Mouse (Mus musculus): ENCODE data around the gene Ctnnb1. TPM values are rescaled to one million over a fixed set of nuclear protein-coding genes. Genes with fewer than 3 reads are reported as not detected.

Ctnnb1 gene
- polyA plus RNA-seq, 1 experiment from 2014 or later = 326 TPM

- ATAC-seq (replicated peaks; ENCODE audit: low FRiP score) = no peak
- H3K27ac ChIP-seq (ENCODE audit: low read depth, low read length) = no peak overlapping the region
- whole genome bisulfite sequencing = 87% methylated on average over 5 of the region's 5 CpGs
Observed at GRCm38 (mm10) chr9:120976158-120976557, 47.1 kb downstream of the Ctnnb1 start.

GRCm38 (mm10) chr9:120976856-120977255 lies 47.8 kb downstream of the Ctnnb1 start:
- no peaks in the 10 kb centered on the region for H3K9me3 ChIP-seq (ENCODE audit: control insufficient read depth, low read length)
- ATAC-seq (replicated peaks; ENCODE audit: low FRiP score) = no peak
- 89% methylated on average over 4 of the region's 4 CpGs for WGBS

More at GRCm38 (mm10) chr9:120976158-120976557, 47.1 kb downstream of the Ctnnb1 start:
- no peaks in the 10 kb centered on the region for H3K36me3 ChIP-seq (ENCODE audit: control insufficient read depth, insufficient read depth, low read length)
- DNase-seq (ENCODE audit: low spot score) = no peak
- no peak overlapping the region for H3K9ac ChIP-seq (ENCODE audit: low read depth, low read length)
- H3K9me3 ChIP-seq (ENCODE audit: control insufficient read depth, low read length) = no peaks in the 10 kb centered on the region
- no peaks in the 10 kb centered on the region for H3K4me1 ChIP-seq (replicated peaks; ENCODE audit: control insufficient read depth, insufficient read depth, low read length)
- H3K27me3 ChIP-seq (replicated peaks; ENCODE audit: control insufficient read depth, insufficient read depth, low read length) = no peaks in the 10 kb centered on the region
- H3K4me3 ChIP-seq (ENCODE audit: low read depth, low read length) = no peak overlapping the region
- no peak overlapping the region for H3K4me2 ChIP-seq

DNA sequence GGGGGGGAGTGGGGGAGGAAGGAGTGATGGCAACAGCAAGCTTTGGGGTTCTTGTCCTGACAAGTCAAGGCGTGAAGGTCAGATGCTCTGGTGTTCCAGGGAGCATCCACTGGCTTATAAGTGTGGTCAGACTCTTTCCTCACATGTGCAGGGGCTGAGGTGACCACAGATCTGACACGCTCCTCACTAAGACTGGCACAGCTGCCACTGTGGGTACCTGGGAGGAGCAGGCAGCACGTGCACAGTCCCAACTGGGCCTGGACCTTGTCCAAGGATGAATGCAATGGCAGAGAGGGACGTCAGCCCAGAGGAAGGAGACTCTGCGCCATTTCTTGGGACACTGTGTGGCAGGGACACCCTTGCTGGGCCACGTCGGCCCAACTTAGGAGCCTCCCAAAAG lies 52.8 kb downstream of the Ctnnb1 start:
- ATAC-seq (replicated peaks; ENCODE audit: low FRiP score) (no peak), DNase-seq (ENCODE audit: low spot score) (no peak)
- 86% methylated on average over 7 of the region's 7 CpGs for WGBS
- H3K4me1 ChIP-seq (replicated peaks; ENCODE audit: control insufficient read depth, insufficient read depth, low read length) = peaks cover 4% of the 10 kb centered on the region
- H3K4me3 ChIP-seq (ENCODE audit: low read depth, low read length) = no peak overlapping the region
- H3K27ac ChIP-seq (ENCODE audit: low read depth, low read length) = no peak overlapping the region
- H3K9ac ChIP-seq (ENCODE audit: low read depth, low read length) = no peak overlapping the region
- no peaks in the 10 kb centered on the region for H3K9me3 ChIP-seq (ENCODE audit: control insufficient read depth, low read length)
- H3K36me3 ChIP-seq (ENCODE audit: control insufficient read depth, insufficient read depth, low read length) = no peaks in the 10 kb centered on the region
- no peak overlapping the region for H3K4me2 ChIP-seq
- H3K27me3 ChIP-seq (replicated peaks; ENCODE audit: control insufficient read depth, insufficient read depth, low read length) = no peaks in the 10 kb centered on the region

More at GRCm38 (mm10) chr9:120976856-120977255, 47.8 kb downstream of the Ctnnb1 start:
- Histone ChIP-seq H3K36me3 (ENCODE audit: control insufficient read depth, insufficient read depth, low read length) (no peaks in the 10 kb centered on the region), H3K27ac (ENCODE audit: low read depth, low read length) (no peak overlapping the region), H3K27me3 (replicated peaks; ENCODE audit: control insufficient read depth, insufficient read depth, low read length) (no peaks in the 10 kb centered on the region), H3K9ac (ENCODE audit: low read depth, low read length) (no peak overlapping the region), H3K4me2 (no peak overlapping the region), H3K4me3 (ENCODE audit: low read depth, low read length) (no peak overlapping the region), H3K4me1 (replicated peaks; ENCODE audit: control insufficient read depth, insufficient read depth, low read length) (no peaks in the 10 kb centered on the region)
- no peak for DNase-seq (ENCODE audit: low spot score)

DNA sequence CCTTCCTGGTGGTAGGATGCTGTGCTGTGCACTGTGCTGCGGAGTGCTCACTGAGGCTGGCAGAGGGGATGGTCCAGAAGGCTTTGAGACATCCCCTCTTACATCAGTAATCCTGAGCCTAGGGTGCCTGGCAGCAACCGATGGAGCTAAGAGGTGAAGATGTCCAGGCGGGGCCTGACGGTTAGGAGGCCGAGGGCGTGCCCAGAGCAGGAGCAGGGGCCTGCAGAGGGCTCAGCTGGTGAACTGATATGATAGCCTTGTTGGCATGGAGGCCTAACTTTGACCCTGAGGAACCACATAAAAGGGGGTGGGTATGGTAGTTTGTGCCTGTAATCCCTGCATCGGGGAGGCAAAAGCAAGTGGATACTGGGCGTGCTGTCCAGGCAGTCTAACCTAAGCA lies 54.8 kb downstream of the Ctnnb1 start:
- Histone ChIP-seq H3K4me1 (replicated peaks; ENCODE audit: control insufficient read depth, insufficient read depth, low read length) (peaks cover 4% of the 10 kb centered on the region), H3K4me2 (no peak overlapping the region), H3K9ac (ENCODE audit: low read depth, low read length) (no peak overlapping the region), H3K27me3 (replicated peaks; ENCODE audit: control insufficient read depth, insufficient read depth, low read length) (no peaks in the 10 kb centered on the region), H3K27ac (ENCODE audit: low read depth, low read length) (no peak overlapping the region), H3K9me3 (ENCODE audit: control insufficient read depth, low read length) (no peaks in the 10 kb centered on the region), H3K4me3 (ENCODE audit: low read depth, low read length) (no peak overlapping the region), H3K36me3 (ENCODE audit: control insufficient read depth, insufficient read depth, low read length) (no peaks in the 10 kb centered on the region)
- ATAC-seq (replicated peaks; ENCODE audit: low FRiP score) (no peak), DNase-seq (ENCODE audit: low spot score) (no peak)
- 82% methylated on average over 8 of the region's 8 CpGs for WGBS

DNA sequence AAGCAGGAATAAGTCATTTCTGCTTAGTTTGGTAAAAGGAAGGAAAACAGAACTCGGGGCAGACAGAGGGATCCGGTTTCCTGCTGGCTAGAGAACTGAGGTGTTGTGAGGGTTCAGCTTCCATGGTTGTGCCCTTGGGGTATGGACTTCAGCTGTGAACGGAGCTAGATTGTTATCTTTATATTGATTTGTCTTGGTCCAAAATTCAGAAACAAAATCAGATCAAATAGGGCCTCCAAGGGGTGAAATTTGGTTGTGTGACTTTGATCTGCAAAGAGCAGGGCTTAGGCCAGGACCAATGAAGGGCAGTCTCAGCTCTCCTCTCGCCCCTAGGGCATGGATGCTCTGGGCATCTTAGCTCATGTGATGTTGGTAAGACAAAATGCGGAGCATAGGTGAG lies 55.5 kb downstream of the Ctnnb1 start:
- no peaks in the 10 kb centered on the region for H3K9me3 ChIP-seq (ENCODE audit: control insufficient read depth, low read length)
- H3K4me1 ChIP-seq (replicated peaks; ENCODE audit: control insufficient read depth, insufficient read depth, low read length) = peaks cover 4% of the 10 kb centered on the region
- no peak overlapping the region for H3K9ac ChIP-seq (ENCODE audit: low read depth, low read length)
- H3K4me3 ChIP-seq (ENCODE audit: low read depth, low read length) = no peak overlapping the region
- H3K27ac ChIP-seq (ENCODE audit: low read depth, low read length) = no peak overlapping the region
- no peak for DNase-seq (ENCODE audit: low spot score)
- no peak overlapping the region for H3K4me2 ChIP-seq
- ATAC-seq (replicated peaks; ENCODE audit: low FRiP score) = no peak
- H3K36me3 ChIP-seq (ENCODE audit: control insufficient read depth, insufficient read depth, low read length) = no peaks in the 10 kb centered on the region
- 67% methylated on average over 5 of the region's 5 CpGs for WGBS
- no peaks in the 10 kb centered on the region for H3K27me3 ChIP-seq (replicated peaks; ENCODE audit: control insufficient read depth, insufficient read depth, low read length)

GRCm38 (mm10) chr9:120985009-120985408 lies 56.0 kb downstream of the Ctnnb1 start:
- no peaks in the 10 kb centered on the region for H3K27me3 ChIP-seq (replicated peaks; ENCODE audit: control insufficient read depth, insufficient read depth, low read length)
- ATAC-seq (replicated peaks; ENCODE audit: low FRiP score) (no peak), DNase-seq (ENCODE audit: low spot score) (no peak)
- no peak overlapping the region for H3K27ac ChIP-seq (ENCODE audit: low read depth, low read length)
- no peak overlapping the region for H3K4me3 ChIP-seq (ENCODE audit: low read depth, low read length)
- no peak overlapping the region for H3K9ac ChIP-seq (ENCODE audit: low read depth, low read length)
- peaks cover 4% of the 10 kb centered on the region for H3K4me1 ChIP-seq (replicated peaks; ENCODE audit: control insufficient read depth, insufficient read depth, low read length)
- H3K9me3 ChIP-seq (ENCODE audit: control insufficient read depth, low read length) = no peaks in the 10 kb centered on the region
- 86% methylated on average over 5 of the region's 5 CpGs for WGBS
- no peaks in the 10 kb centered on the region for H3K36me3 ChIP-seq (ENCODE audit: control insufficient read depth, insufficient read depth, low read length)
- no peak overlapping the region for H3K4me2 ChIP-seq

DNA sequence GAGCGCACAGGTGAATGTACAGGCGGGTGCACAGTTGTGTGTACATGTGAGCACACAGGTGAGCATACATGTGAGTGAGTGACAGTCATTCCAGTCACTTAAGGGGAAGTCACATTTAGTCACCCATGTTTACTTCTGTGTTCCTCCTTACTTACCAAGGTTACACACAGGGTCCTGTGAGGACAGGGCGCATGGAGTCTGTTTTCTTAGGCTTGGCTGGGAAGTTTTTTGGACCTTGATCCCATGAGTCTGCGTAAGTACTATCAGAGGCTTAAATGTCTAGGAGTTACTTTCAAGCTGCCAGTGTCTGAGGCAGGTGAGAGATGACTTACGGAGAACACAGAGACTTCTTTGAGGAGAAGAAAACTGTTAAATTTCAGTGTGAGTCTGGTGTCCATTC lies 56.5 kb downstream of the Ctnnb1 start:
- Histone ChIP-seq H3K9ac (ENCODE audit: low read depth, low read length) (no peak overlapping the region), H3K27me3 (replicated peaks; ENCODE audit: control insufficient read depth, insufficient read depth, low read length) (no peaks in the 10 kb centered on the region), H3K36me3 (ENCODE audit: control insufficient read depth, insufficient read depth, low read length) (no peaks in the 10 kb centered on the region), H3K9me3 (ENCODE audit: control insufficient read depth, low read length) (no peaks in the 10 kb centered on the region), H3K4me2 (no peak overlapping the region), H3K4me1 (replicated peaks; ENCODE audit: control insufficient read depth, insufficient read depth, low read length) (peaks cover 4% of the 10 kb centered on the region), H3K27ac (ENCODE audit: low read depth, low read length) (no peak overlapping the region), H3K4me3 (ENCODE audit: low read depth, low read length) (no peak overlapping the region)
- no peak for DNase-seq (ENCODE audit: low spot score)
- WGBS = 92% methylated on average over 5 of the region's 5 CpGs
- no peak for ATAC-seq (replicated peaks; ENCODE audit: low FRiP score)

GRCm38 (mm10) chr9:120986255-120986654 lies 57.2 kb downstream of the Ctnnb1 start:
- ATAC-seq (replicated peaks; ENCODE audit: low FRiP score) = no peak
- no peaks in the 10 kb centered on the region for H3K9me3 ChIP-seq (ENCODE audit: control insufficient read depth, low read length)
- peaks cover 4% of the 10 kb centered on the region for H3K4me1 ChIP-seq (replicated peaks; ENCODE audit: control insufficient read depth, insufficient read depth, low read length)
- no peaks in the 10 kb centered on the region for H3K27me3 ChIP-seq (replicated peaks; ENCODE audit: control insufficient read depth, insufficient read depth, low read length)
- no peak overlapping the region for H3K4me2 ChIP-seq
- no peak overlapping the region for H3K9ac ChIP-seq (ENCODE audit: low read depth, low read length)
- WGBS = 76% methylated on average over 3 of the region's 3 CpGs
- no peaks in the 10 kb centered on the region for H3K36me3 ChIP-seq (ENCODE audit: control insufficient read depth, insufficient read depth, low read length)
- no peak overlapping the region for H3K4me3 ChIP-seq (ENCODE audit: low read depth, low read length)
- no peak overlapping the region for H3K27ac ChIP-seq (ENCODE audit: low read depth, low read length)
- DNase-seq (ENCODE audit: low spot score) = no peak

GRCm38 (mm10) chr9:120986994-120987393 lies 58.0 kb downstream of the Ctnnb1 start:
- no peak overlapping the region for H3K4me2 ChIP-seq
- no peak for ATAC-seq (replicated peaks; ENCODE audit: low FRiP score)
- H3K4me3 ChIP-seq (ENCODE audit: low read depth, low read length) = no peak overlapping the region
- no peaks in the 10 kb centered on the region for H3K36me3 ChIP-seq (ENCODE audit: control insufficient read depth, insufficient read depth, low read length)
- no peak overlapping the region for H3K9ac ChIP-seq (ENCODE audit: low read depth, low read length)
- H3K27me3 ChIP-seq (replicated peaks; ENCODE audit: control insufficient read depth, insufficient read depth, low read length) = no peaks in the 10 kb centered on the region
- H3K27ac ChIP-seq (ENCODE audit: low read depth, low read length) = no peak overlapping the region
- DNase-seq (ENCODE audit: low spot score) = no peak
- peaks cover 4% of the 10 kb centered on the region for H3K4me1 ChIP-seq (replicated peaks; ENCODE audit: control insufficient read depth, insufficient read depth, low read length)
- no peaks in the 10 kb centered on the region for H3K9me3 ChIP-seq (ENCODE audit: control insufficient read depth, low read length)
- WGBS = 63% methylated on average over 4 of the region's 4 CpGs
